Mouse (Mus musculus) embryonic facial prominence, embryonic 11.5 days (tissue): Measurements from ENCODE around the gene Dennd4b. TPM values are rescaled to one million over a fixed set of nuclear protein-coding genes. Genes with fewer than 3 reads are reported as not detected.

ENCODE experiments used
- ATAC-seq: fragments of 200-750 bp; cut with Nextera tagmentation; replicated peaks from 2 replicates; pipeline ENCODE4 v1.8.0; 2017; ENCODE audit warnings: low read depth; ENCODE audit not compliant: insufficient number of reproducible peaks, low FRiP score, low TSS enrichment
- DNase-seq: peaks from one replicate; pipeline ENCODE4 v3.0.0-alpha.2; 2015; ENCODE audit warnings: low spot score
- H3K27ac ChIP-seq: fragments of 300-500 bp; sonication (generic); replicated peaks from 2 replicates; pipeline ENCODE4 v1.5.1; 2014; ENCODE audit warnings: mild to moderate bottlenecking, low read depth, low read length, control low read depth
- H3K27me3 ChIP-seq: fragments of 300-500 bp; sonication (generic); 2 replicates; pipeline ENCODE4 v1.6.1; 2014; ENCODE audit warnings: mild to moderate bottlenecking, low read length, moderate library complexity, mixed read lengths; ENCODE audit not compliant: control insufficient read depth, insufficient read depth
- H3K36me3 ChIP-seq: fragments of 300-500 bp; sonication (generic); replicated peaks from 2 replicates; pipeline ENCODE4 v1.6.1; 2014; ENCODE audit warnings: low read depth, mild to moderate bottlenecking, low read length, moderate library complexity, mixed read lengths; ENCODE audit not compliant: control insufficient read depth, insufficient read depth
- H3K4me1 ChIP-seq: fragments of 300-500 bp; sonication (generic); 2 replicates; pipeline ENCODE4 v1.6.1; 2014; ENCODE audit warnings: low read length, mixed read lengths; ENCODE audit not compliant: control insufficient read depth, insufficient read depth
- H3K4me2 ChIP-seq: fragments of 300-500 bp; sonication (generic); 2 replicates; pipeline ENCODE4 v1.6.1; 2014; ENCODE audit warnings: low read depth, mild to moderate bottlenecking, control low read depth, low read length, moderate library complexity
- H3K4me3 ChIP-seq: fragments of 300-500 bp; sonication (generic); 2 replicates; pipeline ENCODE4 v1.5.1; 2014; ENCODE audit warnings: low read depth, low read length, control low read depth
- H3K9ac ChIP-seq: fragments of 300-500 bp; sonication (generic); replicated peaks from 2 replicates; pipeline ENCODE4 v1.6.1; 2014; ENCODE audit warnings: mild to moderate bottlenecking, control low read depth, low read length
- H3K9me3 ChIP-seq: fragments of 300-500 bp; sonication (generic); replicated peaks from 2 replicates; pipeline ENCODE4 v1.6.1; 2016; ENCODE audit warnings: mild to moderate bottlenecking, low read length, inconsistent platforms, mixed read lengths; ENCODE audit not compliant: control insufficient read depth
- WGBS: fragments of 180-500 bp; shearing (Covaris S2); extraction: QIAGEN DNeasy Blood & Tissue Kit; methylation state at CpG from one replicate; pipeline ENCODE4 v1.1.7; 2014; 5-methylcytosine and 5-hydroxymethylcytosine counted together
- polyA plus RNA-seq: library from polyadenylated mRNA; unstranded; fragments of >200 nt; fragmentation: Nextera tagmentation; extraction: Ambion mirVana; gene quantifications from 2 replicates; pipeline ENCODE4 v1.2.1, GENCODE M21; 2014

The Dennd4b gene
- polyA plus RNA-seq, 1 experiment from 2014 or later: 2.6 TPM

DNA sequence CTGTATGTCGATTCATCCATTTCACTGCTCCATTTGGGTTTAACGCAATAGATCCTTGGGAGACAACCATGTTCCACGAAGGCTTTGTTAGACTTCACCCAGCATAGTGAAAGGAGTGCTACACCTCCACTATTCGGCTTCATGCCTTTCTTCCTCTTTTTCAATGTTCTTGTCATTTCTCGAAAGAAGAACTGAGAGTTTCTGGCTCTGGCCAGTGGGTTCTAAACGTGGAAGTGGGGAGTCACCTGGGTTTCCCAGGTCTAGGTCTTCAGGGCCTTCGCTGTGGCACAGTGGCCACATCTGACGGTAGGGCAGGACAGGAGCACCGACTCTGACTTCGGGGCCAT, 325 bp upstream of the Dennd4b start:
- Histone ChIP-seq H3K27ac (peak overlapping the region; percentile 94; the same call in 1 of the 2 replicates), H3K9ac (no peak overlapping the region; the same call in 1 of the 2 replicates), H3K4me1 (no peaks in the 10 kb centered on the region; the same call in 1 of the 2 replicates), H3K9me3 (no peaks in the 10 kb centered on the region), H3K36me3 (peaks cover 6% of the 10 kb centered on the region; the same call in 1 of the 2 replicates), H3K4me2 (no peak overlapping the region; the same call in 1 of the 2 replicates), H3K4me3 (peak overlapping the region; percentile 70), H3K27me3 (no peaks in the 10 kb centered on the region)
- DNase-seq: no peak
- ATAC-seq: no peak
- WGBS: 34% methylated on average over 10 of the region's 10 CpGs

DNA sequence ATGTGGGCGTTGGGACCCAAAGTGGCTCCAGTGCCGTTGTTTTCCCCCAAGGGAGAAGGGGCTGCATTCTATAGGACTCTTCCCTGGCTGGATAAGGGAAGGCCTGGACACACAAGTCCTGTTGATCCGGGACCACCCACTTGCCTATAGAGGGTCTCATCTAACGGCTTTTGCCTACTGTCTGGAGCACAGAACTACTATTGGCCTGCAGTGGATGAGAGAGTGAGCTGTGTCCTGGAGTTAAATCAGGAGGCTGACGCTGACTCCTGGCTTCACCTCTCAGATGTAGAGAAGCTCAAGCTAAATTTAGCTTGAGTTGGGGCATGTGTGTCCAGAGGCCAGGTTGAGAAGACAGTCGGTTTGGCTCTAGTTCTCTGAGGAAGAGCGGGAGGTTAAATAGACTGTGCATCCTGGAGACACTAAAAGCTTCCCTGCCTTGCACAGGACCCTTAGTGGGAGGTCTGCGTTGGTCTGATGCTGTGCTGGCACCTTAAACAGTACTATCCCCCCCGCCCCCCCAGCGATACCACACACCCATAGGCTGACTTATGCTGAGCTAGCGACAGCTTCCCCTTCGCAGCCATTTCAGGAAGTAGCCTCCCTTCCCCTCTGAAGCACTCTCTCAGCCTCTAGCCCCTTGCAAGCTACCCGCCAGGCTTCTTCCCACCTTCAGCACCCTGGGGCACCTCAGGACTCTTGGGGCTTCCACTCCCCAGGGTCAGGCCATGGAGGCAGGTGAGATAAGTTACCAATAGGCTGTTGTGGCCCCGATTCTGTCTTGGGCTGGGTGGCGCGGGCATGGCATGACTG, 1.2 kb downstream of the Dennd4b start:
- Histone ChIP-seq H3K9me3 (no peaks in the 10 kb centered on the region), H3K9ac (peak overlapping the region; percentile 90), H3K36me3 (peaks cover 4% of the 10 kb centered on the region; the same call in 1 of the 2 replicates), H3K27me3 (no peaks in the 10 kb centered on the region), H3K4me2 (peak overlapping the region; percentile 88), H3K4me3 (peak overlapping the region; percentile 70), H3K27ac (peak overlapping the region; percentile 94), H3K4me1 (no peaks in the 10 kb centered on the region; the same call in 1 of the 2 replicates)
- DNase-seq (no peak), ATAC-seq (peak; percentile 38)
- WGBS: 27% methylated on average over 16 of the region's 16 CpGs

DNA sequence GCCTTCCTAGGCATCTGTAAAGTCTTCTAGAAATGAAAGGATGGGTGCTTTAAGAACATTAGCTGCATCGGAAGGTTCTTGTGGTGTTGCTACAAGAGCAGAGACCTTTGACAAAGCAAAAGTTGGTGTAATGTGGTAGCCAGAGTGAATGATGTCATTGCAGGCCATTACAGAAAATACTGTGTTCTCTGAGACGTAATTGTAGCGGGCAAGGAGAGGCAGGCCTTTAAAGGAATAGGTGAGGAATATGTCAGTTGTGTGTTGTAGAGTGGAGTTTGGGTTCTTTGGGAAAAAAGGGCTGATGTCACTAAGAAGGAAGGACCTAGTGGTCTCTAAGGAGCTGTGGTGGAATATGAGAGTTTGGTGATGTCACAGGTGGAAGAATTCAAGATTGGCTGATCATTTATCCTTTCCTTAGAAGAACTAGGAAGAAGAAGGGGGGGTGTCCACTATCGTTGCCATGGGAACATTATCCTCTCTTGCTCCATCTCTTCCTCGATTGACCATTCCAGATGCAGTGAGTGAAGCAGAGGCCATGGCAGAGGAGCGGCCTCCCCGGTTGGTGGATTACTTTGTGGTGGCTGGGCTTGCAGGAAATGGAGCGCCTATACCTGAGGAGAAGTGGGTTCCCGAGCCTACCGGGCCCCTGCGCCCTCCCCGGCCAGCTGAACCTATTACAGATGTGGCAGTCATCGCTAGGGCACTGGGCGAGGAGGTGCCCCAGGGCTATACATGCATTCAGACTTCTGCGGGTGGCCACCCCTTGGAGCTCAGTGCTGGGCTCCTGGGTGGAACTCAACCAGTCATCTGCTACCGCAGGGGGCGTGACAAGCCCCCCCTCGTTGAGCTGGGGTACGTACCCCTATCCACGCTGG, 2.2 kb downstream of the Dennd4b start:
- Histone ChIP-seq H3K27ac (no peak overlapping the region), H3K9me3 (no peaks in the 10 kb centered on the region), H3K4me1 (no peaks in the 10 kb centered on the region; the same call in 1 of the 2 replicates), H3K9ac (no peak overlapping the region; the same call in 1 of the 2 replicates), H3K27me3 (no peaks in the 10 kb centered on the region), H3K36me3 (peaks cover 4% of the 10 kb centered on the region; the same call in 1 of the 2 replicates), H3K4me2 (no peak overlapping the region), H3K4me3 (no peak overlapping the region)
- WGBS: 93% methylated on average over 20 of the region's 20 CpGs
- no peak for ATAC-seq
- no peak for DNase-seq

DNA sequence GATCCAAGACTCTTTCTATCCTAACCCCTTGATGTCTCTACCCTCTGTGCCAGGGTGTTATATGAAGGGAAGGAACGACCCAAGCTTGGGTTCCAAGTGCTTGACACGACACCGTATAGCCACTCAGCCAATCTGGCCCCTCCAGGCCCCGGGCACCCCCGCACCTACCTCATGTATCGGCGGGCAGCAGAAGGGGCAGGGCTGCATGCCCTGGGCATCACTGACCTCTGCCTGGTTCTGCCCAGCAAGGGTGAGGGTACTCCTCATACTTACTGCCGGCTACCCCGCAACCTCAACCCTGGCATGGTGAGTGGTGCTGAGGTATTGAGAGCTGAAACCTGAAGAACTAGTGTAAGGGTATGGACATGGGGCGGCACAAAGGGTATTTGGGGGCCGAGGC, 3.2 kb downstream of the Dennd4b start:
- Histone ChIP-seq H3K4me2 (no peak overlapping the region), H3K27me3 (no peaks in the 10 kb centered on the region), H3K4me3 (no peak overlapping the region), H3K4me1 (no peaks in the 10 kb centered on the region; the same call in 1 of the 2 replicates), H3K9me3 (no peaks in the 10 kb centered on the region), H3K9ac (no peak overlapping the region), H3K36me3 (peaks cover 5% of the 10 kb centered on the region), H3K27ac (no peak overlapping the region)
- no peak for DNase-seq
- WGBS: 94% methylated on average over 11 of the region's 11 CpGs
- no peak for ATAC-seq

DNA sequence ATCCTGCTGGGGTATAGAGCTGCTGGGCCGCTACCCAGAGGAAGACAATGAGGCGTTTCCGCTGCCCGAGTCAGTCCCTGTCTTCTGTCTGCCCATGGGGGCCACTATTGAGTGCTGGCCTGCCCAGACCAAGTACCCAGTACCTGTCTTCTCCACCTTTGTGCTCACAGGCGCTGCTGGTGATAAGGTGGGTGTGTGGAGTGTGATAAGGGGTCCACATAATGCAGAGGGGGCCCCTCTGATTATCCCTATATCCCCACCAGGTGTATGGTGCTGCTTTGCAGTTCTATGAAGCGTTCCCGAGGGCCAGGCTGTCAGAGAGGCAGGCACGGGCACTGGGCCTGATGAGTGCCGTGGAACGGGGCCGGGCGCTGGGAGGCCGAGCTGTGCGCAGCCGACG, 4.0 kb downstream of the Dennd4b start:
- ATAC-seq (no peak), DNase-seq (no peak)
- Histone ChIP-seq H3K36me3 (peaks cover 2% of the 10 kb centered on the region; the same call in 1 of the 2 replicates), H3K4me3 (no peak overlapping the region), H3K4me2 (no peak overlapping the region), H3K9me3 (no peaks in the 10 kb centered on the region), H3K27ac (no peak overlapping the region), H3K9ac (no peak overlapping the region), H3K27me3 (no peaks in the 10 kb centered on the region), H3K4me1 (no peaks in the 10 kb centered on the region; the same call in 1 of the 2 replicates)
- WGBS: 87% methylated on average over 16 of the region's 16 CpGs

DNA sequence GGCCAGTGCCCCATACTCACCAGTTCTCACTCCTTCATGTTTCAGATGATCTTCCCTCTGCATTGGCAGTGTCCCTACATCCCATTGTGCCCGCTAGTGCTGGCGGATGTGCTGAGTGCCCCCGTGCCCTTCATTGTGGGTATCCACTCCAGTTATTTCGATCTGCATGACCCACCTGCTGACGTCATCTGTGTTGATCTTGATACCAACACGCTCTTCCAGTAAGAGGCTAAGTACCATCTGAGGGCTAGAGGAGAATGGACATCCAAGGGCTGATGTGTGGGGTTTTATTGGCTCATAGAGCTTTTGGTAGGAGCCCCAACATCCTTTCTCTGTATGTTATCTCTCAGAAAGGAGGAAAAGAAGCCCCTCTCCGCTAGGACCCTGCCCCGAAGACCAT, 5.8 kb downstream of the Dennd4b start:
- no peak for DNase-seq
- no peak for ATAC-seq
- Histone ChIP-seq H3K27ac (no peak overlapping the region), H3K36me3 (peaks cover 2% of the 10 kb centered on the region; the same call in 1 of the 2 replicates), H3K4me2 (no peak overlapping the region), H3K4me1 (no peaks in the 10 kb centered on the region; the same call in 1 of the 2 replicates), H3K4me3 (no peak overlapping the region), H3K9ac (no peak overlapping the region), H3K27me3 (no peaks in the 10 kb centered on the region), H3K9me3 (no peaks in the 10 kb centered on the region)
- 91% methylated on average over 8 of the region's 8 CpGs for WGBS

DNA sequence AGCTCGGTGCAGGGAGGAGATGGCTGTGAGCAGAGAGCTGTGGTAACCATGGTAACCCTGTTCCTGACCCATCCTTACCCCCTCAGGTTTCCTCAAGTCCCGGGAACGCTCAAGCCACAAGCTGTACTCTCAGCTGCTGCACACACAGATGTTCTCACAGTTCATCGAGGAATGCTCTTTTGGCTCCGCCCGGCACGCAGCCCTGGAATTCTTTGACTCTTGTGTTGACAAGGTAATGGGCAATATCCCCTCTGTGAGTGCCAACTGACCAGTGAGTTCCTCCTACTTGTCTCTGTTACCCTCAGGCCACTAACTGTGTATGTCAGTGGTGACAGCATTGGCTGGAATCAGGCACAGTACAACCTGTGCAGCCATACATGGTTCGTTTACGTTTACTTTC, 7.2 kb downstream of the Dennd4b start:
- no peak for ATAC-seq
- H3K4me1 ChIP-seq: no peaks in the 10 kb centered on the region
- H3K9ac ChIP-seq: no peak overlapping the region
- 65% methylated on average over 9 of the region's 9 CpGs for WGBS
- H3K27me3 ChIP-seq: no peaks in the 10 kb centered on the region
- no peaks in the 10 kb centered on the region for H3K9me3 ChIP-seq
- H3K36me3 ChIP-seq: peaks cover 2% of the 10 kb centered on the region
- DNase-seq: no peak
- H3K4me2 ChIP-seq: no peak overlapping the region
- H3K4me3 ChIP-seq: no peak overlapping the region
- no peak overlapping the region for H3K27ac ChIP-seq
